Mouse (Mus musculus) kidney, postnatal 10 days (tissue): ENCODE measurements around the gene Camk2d.
A peak's percentile ranks its signal among the peaks of the same experiment; 100 is the strongest.

Experiments
- DNase-seq: peaks from one replicate; pipeline ENCODE4 v3.0.0; 2021; ENCODE audit warnings: mixed read lengths

The Camk2d gene

DNA sequence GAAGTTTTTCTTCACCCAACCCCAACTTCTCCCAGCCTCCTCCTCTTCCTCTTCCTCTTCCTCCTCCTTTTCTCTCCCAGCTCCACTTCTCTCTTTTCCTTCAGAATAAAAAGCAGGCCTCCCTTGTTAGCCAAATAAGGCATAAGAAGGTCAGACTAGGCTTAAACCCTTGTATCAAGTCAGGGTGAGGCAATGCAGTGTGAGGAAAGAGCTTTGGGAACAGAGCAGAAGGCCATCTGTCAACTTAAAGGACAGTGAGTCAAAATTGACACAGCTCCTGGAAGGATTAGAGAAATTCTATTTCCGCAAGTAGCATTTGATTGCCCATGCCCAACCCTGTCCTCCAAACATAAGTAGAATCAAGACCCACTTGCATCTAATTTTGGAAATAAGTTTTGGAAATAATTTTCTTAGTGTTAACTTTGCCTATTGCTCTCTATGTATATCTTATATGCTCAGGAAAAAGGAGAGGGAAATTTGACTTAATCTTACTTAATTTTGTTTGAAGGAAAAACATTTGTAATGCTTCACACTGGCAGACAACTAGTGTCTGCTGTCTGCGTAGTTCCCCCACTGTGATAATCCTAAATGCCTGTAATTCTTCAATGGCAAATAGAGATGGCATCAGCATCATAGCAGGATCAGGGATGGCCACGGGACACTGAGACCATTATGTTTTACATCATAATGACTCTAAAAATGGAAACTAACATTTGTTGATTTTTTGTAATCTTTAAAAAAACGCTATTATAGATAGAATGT, 16.8 kb downstream of the Camk2d start:
- no peak for DNase-seq

DNA sequence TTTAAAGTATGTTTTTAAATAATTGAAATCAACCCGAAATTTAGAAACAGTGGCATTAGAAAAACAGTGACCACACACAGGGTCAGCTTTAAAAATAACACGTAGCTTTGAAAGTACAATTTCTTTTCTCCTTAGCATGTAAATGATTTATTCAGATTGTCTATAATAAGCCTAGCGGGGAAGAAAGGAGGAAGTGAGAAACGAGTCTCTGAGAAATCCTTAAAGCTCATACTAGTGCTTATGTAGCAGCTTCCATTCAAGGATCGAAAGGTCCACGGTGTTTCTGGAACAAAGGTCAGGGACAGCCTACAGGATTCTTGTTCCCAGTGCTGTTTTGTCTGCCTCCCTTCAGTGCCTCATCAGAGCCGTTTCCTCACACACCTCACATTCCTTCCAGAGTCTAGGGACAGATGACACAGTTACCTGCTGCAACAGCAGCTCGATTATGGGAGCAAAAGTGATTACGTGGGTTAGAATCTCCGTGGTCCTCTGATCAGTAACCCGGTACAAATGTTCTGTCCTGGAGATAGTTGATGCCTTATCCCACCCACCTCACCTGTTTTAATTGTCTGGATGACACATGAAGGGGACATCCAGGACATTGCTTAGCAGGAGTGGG, 17.5 kb downstream of the Camk2d start:
- DNase-seq: no peak

DNA sequence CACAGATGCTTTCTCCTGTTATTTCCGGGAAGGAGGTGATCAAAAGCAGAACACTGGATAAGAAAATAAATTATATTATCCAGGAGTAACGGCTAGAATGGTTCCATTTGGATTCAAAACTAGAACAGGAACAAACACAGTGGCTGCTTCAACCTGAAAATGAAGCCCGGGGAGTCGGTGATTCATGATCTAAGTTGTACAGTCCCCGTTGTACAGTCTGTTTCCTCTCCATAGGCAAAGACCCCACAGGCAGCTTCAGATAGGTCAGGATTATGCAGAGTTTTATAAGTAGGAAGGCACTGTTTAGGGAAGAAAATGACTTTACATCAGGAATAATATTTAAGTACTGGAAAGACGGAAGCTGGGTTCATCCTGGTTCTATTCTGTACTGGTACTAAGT, 19.2 kb downstream of the Camk2d start:
- no peak for DNase-seq

DNA sequence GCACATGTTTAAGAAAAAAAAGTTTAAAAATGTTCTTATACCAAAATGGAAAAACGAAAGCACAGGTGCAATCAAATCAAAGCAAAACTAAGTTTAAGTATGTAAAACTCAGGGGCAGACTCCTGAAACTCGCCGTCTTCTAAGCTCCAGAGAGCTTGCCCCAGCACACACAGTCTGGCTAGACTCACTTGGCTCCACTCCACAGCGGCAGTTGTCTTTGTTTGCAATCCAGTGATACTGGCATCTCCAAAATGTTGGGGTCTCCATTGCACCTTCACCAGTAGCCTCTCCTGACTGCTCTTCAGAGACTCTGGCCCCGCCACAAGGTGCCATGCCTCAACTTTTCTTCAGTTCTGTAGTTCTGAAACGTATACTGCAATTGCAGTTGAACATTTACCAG, 24.1 kb downstream of the Camk2d start:
- DNase-seq: no peak

DNA sequence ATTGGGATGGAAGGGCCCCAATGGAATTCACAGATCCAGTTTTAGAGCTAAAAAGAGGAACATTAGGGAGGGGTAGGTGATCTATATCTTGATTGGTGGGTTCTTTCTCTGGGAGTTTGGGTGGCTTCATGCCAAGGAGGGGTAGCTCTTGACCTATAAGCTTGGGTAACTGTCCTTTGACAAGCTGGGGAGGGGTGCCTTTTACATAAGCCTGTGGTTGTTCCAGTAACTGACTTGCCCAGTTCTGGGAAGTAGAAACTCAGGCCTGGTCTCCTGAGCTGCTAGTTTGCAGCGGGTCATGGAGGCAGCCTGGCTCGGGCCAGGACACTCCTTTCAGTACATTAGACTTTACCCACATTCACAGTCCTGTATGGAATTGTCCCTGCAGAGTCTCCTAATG, 26.4 kb downstream of the Camk2d start:
- DNase-seq: no peak

DNA sequence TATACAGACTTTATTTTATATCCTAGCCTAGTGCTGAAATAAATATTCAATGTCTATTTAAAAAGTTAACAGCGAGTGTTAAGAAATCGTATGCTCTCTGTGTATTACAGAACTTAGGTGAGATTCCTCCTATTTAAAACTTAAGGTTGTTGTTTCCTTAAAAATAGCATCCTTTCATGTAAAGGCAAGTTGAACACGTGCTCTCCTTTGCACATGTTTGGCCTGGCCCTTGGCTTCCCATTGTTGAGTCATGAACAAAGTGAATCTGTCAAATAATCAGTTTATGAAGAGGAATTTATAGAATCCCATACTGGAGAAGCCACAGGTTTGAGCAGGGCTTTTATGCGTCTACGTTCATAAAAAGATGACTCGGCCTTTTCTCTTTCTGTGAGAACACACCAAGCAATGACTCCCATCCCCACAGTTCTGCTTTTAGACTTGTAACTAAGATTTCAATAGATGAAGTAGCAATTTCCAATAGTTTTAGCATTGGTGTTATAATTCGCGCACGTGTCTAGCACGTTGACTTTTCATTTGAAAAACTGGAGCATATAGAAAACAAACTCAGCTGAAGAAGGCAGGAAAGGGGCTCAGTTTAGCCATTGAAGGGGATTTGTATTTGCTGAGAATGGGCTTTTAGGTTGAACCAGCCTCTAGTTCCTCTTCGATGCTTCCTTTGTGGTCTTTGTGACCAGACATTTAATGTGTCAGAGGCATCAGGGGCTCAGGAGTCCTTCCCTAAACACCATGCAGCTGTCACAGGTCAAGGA, 29.1 kb downstream of the Camk2d start:
- DNase-seq: no peak

DNA sequence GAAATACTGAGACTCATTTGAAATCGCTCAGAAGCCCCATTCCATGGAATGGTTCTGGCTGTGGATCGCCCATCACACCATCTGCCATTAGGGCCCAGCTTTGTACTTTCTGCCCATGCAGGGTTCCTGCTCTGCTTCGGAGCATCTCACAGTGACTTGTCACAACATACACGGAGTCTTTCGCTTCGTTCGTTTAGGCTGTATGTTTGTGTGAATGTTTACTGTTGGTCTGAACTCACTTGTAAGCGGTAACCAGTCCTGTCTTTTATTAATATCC, 29.6 kb downstream of the Camk2d start:
- no peak for DNase-seq

DNA sequence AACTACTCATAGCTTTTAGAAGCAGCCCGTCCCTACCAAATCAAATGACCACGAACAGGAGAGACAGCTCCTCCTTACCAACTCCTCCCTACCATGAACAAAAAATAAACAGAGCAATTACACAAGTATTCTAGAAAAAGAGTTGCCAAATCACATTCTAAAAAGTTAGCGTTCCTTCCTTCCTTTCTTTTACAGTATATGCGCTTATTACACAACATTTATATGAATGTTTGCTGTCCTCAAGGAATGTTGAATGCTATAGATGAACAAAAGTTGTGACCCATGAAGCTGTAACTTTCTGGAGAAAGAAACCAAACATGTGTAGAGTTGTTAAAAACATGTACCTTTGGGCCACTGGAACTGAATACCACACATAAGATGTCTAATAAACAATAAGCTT, 31.9 kb downstream of the Camk2d start:
- no peak for DNase-seq

DNA sequence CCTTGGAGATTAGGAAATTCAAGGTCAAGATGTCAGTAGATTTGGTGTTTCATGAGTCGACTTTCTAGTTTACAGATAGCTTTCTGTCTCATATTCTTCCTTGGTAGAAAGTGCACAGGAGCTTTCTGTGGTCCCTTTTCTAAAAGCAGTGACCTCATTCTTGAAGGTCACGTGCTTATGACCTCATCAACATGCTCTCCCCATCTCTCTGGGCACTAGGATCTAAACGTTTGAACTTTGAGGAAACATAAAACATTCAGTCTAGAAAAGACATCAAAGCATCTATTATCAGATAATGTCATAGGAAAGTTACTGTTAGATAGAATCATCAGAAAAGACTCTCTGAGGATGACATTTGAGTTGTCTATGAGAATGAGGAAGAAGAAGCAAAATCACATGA, 32.3 kb downstream of the Camk2d start:
- no peak for DNase-seq

DNA sequence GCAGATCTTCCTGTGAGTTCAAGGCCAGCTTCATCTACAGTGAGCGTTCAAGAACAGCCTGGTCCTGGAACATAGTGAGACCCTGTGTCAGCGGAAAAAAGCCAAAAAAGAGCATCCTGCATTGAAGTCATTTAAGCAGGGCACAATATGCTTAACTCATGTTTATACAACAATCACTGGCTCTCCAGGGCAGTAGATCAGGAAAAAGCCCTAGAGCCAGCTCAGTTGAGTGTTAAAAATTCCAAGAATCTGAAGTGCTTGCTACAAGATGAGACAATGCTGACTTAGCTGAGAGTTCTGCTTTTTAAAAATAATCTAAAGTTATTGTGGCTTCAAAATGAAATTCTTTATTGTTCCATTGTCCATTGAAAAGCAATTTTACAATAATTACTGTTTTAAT, 32.9 kb downstream of the Camk2d start:
- no peak for DNase-seq

DNA sequence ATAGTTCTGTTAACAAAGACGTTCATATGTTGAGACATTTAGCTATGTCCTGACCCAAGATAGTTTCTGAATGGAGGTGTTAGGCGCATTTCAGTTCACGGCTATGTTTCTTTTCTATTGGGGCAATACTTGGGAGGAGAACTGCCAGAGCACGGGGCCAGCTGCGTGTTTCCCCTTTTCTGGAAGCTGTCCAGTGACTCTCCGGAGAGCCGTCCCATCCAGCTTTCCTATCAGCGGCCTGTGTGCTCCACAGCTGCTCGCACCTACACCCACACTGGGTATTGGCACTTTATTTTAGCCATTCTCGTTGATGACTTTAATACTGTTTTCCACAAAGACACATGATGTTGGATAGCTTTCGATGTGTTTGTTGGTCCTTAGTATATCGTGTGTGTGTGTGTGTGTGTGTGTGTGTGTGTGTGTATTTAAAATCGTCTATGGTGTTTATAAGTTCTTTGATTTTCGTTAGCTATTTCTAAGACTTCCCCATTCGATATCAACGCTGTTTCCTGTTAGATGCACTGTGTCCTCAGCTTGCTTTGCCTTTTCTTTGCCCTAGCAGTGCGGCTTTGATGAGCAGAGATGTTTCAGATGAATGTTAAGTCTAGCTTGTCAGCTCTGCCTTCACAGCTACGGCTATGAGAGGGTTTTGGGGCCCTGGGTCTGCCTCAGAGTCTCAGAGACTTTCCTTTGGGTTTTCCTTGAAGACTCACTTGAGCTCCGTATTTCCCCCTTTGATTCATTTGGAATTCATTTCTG, 34.2 kb downstream of the Camk2d start:
- DNase-seq: no peak

DNA sequence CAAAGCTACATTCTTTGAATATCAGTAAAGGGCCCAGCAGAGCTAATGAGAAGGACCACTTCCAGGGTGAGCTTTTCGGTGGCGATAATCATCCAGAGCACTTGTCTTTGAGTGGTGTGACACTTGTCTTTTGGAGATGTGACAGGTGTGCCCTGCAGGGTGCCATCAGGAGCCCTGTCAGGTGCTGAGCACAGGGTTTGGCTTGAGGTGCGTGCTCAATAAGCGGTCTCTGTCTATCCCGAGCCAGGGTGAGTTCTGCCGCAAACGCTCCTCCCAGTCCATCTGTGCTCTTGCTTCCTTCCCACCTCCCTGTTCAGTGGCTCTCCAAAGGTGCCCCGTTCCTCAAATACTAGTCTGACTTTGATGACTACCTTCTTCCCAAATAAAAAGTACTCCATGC, 35.5 kb downstream of the Camk2d start:
- no peak for DNase-seq

DNA sequence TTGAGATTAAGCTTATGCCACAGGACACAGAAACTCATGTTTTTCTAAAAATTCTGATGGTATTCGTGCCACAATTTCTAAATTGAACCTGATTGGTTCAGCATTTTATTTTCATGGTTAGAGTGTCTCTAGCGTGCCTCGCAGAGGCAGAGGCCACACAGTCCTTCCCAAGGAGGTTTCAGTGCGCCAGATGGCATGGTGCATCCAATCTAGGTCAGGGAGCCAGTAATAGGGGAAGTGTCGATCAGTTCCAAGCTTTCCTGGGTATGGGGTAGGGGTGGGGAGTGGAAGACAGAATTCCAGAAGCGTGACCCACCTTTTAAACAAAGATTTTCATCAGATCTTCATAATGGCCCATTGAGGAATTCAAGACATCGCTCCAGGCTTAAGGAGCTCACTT, 36.5 kb downstream of the Camk2d start:
- no peak for DNase-seq

DNA sequence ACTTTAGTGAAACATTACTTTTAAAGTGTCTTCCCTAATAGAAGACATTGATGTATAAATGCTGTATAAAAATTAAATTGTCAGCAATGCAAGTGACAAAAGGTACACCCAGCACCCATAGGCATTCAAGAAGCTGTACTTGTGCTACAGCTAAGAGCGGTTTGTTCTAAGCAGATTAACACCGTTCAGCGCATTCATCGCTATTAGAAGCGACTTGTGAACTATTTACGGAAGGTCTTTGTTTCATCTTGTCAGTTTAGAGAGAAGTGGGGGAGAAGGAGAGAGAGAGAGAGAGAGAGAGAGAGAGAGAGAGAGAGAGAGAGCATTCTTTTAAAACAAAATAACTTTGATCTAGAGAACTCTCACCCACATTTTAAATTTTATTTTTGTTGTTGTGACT, 38.1 kb downstream of the Camk2d start:
- no peak for DNase-seq

DNA sequence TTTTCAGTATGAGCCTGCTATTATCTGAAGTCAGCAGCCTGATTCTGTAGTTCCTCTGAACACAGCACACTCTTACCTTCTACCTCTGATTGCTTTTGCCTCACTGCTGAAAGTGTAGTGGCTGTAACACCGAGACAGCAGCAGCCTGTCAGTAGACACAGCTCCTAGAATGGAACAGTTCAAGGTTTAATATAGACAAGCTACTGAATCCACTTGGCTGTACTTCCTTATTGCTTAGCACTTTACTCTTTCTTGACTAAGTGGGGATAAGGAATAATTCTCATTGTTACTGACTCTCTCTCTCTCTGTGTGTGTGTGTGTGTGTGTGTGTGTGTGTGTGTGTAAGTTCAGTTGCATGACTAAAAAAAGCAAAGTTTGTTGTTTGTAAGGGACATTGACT, 42.2 kb downstream of the Camk2d start:
- DNase-seq: no peak

DNA sequence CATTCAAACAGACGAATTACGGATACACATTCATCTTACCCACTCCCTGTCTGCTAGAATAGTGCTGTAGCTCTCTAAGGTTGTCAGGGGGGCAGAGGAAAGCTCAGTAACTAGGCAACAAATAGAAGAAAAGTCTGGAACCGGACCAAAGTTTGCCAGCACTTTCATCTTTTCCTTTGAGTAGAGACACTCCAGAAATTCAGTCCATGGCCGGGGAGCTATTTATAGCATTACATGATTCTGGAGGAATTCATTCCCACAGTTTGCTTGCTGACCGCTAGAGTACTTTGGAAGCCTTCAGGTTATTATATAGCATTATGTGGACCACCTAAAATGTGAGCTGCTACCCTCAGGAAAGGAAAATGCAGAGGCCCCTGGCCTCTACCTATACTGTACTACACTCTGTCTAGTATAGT, 43.0 kb downstream of the Camk2d start:
- DNase-seq: peak; percentile 30

DNA sequence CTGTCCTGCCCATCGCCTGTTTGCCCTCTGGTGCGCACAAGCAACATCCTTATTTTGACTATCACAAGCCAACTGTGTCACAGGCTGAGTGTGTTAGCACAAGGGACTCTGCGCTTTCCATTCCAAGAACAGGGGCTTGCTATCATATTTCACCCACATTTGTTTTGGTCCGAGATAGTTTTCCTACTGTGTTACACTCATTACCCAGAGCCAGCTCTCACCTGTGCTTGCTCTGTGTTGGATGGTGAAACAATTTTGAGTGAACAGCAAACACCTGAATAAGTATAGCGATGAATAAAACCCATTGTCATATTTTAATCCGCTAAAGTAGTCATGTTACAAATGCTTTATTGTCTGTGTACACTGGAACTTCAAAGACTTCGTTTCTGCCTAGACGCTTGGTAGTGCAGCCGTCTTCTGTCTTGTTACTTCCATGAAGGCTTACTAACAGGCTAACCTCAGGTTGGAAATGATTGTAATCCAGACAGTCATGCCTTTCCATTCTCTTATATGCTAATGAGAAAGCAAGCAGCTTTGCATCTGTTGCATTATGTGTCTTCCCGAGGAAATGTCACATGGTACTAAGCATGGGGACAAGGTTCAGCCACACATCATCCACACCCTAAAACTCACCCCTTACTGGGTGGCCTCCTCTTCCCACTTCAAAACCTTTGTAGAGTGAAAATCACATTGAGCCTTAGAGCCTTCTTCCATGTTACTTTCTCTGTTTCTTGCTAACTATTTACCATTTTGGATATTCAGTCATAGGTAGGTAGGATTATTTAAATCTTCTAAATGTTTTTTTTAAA, 44.5 kb downstream of the Camk2d start:
- DNase-seq: no peak

DNA sequence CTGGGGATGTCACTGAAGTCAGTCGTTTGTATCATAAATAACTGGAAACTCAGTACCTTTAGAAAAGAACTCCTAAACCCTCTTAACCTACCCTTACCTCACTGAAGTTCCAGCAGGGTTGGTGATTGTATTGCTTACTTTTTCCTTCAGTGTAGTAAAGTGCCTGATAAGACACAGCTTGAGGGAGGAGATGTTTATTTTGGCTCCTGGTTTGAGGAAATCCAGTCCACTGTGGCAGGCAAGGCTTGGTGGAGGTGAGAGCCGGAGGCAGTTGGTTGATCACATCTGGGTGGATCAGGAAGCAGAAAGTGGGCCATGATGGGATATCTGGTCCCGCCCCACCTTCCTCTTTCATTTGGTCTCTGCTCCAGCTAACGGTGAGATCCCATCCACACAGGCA, 45.3 kb downstream of the Camk2d start:
- DNase-seq: no peak

DNA sequence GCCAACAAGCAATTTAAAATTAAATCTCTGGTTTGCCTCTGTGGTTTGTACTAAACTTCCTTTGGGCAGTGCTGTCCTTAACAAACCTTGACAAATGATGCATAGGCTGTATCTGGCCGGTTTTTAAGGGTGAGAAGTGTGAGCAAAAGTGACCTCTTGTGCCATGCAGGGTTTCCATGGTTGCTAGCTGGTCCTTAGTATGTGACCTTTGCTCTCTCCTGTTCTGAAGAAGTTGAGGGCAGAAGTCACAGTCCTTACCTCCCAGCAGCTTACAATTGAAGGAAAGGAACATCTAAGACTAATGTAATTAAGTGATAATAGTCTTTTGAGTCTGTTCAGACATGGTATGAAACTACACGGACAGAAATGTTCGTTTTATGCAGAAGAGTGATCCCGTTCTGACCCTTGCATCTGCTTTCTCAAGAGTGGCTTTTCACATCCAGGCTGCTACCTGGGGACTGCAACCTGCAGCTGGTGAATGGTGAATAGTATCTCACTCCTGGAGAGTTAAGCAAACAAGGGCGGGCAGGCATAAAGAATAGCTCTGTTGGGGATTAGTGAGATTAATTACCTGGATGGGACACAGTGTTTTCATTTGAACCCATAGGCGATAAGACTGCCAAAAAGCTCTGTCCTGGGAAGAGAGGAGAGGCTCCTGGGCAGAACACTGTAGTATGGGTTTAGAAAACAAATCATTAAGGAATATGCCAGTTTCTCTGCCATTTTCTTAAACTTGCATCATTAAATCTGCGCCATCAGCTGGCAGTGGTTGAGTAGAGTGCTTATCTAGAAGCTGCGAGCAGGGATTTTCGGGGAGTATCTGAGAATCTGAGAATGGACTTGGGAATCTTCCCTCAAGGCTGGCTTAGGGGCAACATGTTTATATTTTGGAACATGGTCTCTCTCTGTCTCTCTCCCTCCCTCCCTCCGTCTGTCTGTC, 47.2 kb downstream of the Camk2d start:
- DNase-seq: no peak

DNA sequence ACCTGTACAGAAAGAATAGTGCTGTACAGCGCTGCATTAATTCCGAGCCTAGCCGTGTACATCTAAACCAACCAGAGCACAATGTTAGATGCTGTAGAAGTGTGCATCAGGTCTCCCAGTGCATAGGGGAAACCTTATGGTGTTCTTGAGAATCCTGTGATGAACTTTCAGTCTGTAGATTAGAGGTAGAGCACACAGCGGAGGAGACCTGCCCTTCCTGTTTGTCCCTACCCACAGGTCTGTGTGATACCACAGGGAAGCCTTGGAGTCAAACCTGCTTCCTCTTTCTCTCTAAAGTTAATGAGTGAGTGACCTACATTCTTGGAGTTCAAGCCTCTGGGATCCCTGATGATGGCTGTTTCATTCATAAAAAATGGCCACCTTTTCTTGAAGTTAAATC, 54.2 kb downstream of the Camk2d start:
- no peak for DNase-seq

DNA sequence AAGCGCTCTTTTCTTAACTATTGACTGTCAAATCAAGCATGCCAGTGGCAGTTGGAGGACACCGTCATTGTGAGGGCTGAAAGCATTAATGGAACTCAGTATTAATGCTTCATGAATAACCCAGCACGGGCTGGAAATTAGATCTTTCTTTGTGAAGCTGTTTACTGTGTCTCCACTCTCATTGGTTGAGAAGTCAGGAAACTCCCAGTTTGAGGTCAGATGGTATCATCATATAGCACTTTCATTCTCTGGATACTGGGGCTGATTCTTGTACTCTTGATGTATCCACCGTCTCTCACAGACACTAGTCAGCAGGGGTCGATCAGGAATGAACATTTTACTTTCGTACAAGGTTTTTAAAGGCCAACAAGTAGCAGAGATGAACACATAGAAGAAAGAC, 54.6 kb downstream of the Camk2d start:
- no peak for DNase-seq

DNA sequence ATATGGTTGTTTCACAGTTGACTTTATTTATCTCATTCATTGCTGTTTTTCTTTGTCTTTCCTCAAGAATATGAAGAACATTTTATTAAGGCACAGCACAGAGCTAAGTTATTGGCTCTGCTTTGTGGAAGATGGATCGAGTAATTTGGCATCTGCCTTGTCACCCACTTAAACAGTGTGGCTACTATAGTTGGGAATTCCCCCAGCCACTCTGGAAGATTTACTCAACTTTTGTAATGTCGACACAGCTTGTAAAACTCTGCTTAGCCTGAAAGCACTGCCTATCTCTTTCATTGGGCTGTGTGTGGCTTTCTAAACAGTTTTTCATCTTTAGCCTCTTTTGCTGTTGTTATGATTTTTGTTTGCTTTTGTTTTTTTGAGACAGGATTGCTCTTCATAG, 56.3 kb downstream of the Camk2d start:
- DNase-seq: no peak
